Mouse (Mus musculus): ENCODE results near the gene Prkn.

The Prkn gene

DNA sequence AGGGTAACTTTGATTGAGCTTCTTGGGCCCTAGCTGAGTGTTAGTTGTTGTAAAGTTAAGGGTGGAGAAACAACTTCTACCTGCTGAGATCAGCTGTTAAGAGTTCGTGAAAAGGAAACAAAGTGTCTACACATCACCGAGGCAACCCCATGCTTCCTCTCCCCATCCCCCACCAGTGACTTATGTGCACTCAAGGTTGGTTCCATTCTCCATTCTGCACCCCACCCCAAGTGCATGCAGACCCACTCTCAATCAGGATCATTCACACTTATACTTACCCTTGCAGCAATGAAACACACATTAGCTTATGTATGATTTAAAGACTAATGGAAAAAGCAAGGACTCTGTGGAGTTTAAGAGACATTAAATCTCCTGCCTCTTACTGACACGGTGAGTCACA, 691.9 kb downstream of the Prkn start:
- no peak for DNase-seq (ENCODE audit: low spot score in 2 of 2)

DNA sequence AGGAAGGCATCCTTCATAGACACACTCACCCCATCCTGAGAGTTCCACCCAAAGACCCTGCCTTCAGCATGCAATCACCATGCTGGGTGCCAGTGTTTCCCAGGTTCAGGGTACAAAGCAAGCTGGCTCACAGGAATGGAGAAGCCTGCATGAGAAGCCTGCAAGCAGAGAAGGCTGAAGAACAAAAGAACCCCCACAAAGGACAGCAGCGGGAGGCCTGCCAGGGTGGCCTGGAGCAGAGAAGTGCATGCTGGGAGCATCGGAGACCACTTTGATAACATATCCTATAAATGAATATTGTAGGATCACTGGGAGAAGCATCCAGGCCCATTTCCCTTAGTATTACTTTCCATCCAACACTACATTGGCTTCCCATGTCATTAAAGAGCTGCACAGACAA, 692.6 kb downstream of the Prkn start:
- no peak for DNase-seq (ENCODE audit: low spot score in 2 of 2)

DNA sequence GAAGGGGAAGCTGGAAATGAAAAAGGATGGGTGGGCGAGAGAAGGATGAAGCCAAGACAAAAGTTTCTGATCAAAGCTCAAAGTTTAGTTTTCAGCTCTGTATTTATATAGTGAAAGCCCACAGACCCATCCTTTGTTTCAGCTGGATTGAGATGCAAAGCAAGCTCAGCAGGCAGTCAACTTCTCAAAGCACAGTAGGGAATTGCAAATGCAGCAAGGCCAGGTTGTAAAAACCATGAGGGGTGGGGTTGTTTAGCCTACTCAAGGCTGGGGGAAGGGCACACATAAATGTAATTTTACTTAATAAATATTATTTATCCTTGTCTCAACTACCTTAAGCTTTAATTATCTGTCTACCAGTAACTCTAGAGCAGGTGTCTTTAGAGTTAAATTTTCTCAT, 693.7 kb downstream of the Prkn start:
- no peak for DNase-seq (ENCODE audit: low spot score in 2 of 2)

DNA sequence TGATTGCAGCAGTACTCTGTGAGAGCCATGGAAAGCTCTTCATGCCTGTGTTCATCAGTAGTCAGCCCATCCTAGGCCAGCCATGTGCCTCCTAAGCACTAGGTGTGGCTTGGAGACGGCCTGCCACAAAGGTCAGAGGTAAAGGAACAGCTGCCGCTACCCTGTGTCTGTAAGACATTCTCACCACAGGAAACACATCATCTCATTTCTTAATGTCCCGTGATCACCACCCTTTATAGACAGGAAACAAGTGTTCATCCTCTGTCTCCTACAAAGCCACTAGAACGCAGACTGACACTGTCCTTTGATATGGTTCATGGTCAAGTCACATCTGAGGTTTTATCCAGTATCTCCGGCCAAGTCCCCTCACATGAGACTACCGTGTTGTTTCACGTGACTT, 698.6 kb downstream of the Prkn start:
- no peak for DNase-seq (ENCODE audit: low spot score in 2 of 2)

DNA sequence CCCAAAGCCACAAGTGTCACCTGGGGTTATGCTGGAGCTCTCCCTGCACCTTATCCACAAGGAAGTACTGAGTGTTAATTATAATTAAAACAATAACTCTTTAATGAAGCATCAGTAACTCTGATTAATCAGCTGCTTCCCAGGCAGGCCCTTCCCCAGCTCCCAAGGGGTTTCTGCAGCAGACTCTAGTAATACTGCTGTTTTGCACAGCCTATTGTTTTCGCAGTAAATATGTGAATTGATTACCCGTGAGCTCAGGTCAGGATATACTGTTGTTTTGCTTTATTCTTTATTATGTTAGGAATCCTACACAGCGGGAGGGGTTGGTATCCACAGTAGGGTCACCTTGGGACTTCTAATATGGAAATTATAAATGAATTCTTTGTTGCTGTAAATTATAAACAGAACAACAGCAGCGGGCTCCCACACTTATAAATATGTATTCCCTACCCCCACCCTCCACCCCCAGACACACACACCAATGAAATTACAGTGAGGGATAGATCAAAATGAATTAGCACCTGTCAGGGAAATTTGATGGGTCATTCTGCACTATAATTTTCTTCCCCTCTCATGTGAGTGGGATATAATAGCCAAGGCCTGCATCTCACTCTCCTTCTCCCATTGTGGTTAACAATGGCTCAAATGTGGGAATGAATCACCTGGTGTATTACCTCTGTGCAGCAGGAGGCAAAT, 701.9 kb downstream of the Prkn start:
- no peak for DNase-seq (ENCODE audit: low spot score in 2 of 2)

DNA sequence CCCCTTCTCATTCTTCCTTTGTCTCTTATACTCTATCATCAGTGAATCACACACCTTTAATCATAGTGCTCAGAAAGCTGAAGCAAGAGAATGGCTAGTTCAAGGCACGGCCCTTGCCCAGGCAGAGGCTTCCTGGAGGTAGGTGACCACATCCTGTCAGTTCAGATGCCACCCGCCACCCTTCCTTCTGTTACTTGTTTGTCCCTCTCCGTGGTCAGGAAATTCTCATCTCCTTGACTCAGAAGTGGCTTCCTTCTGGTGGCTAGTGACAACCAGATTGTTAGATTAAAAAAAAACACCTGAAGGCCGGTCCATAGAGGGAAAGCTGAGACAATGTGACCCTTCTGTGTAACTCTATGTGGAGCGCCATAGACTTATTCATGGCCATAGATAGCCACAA, 710.4 kb downstream of the Prkn start:
- DNase-seq (ENCODE audit: low spot score in 2 of 2): no peak

DNA sequence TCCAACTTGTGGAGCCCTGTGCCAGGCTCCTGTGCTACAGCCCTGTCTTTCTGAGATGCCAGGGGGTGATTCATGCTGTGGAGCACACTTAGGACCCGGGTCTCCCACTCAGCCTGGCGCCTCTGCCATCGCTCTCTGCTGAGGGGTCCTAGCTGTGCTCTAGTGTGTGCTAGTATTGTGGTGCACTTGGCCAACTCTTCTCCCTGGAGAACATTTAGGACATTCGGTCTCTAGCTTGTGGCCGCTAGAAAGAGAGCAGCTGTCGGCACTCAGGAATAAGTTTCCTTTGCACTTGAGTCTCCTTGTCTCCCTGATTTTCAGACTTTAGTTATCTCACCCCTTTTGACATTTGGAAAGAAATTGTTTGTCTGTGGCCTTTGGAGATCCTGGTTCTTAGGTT, 725.5 kb downstream of the Prkn start:
- no peak for DNase-seq (ENCODE audit: low spot score in 2 of 2)

DNA sequence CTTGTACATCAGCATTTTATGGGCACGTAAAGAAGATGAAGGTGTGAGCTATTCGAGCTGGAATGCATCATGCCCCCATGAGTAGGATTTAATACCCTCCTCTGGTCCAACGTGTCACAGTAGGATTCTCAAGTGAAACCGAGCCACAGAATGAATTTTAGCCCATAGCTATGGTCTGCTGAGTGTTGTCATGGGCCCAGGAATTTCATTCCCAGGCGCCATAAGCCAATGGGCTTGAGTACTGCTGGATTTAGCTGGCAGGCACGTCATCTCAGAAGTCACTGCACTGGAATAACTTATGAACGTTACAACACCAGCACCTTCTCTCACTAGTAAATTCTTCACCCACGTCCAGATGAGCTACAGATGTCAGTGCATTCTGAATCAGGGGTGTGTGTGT, 730.2 kb downstream of the Prkn start:
- DNase-seq (ENCODE audit: low spot score in 2 of 2): no peak

DNA sequence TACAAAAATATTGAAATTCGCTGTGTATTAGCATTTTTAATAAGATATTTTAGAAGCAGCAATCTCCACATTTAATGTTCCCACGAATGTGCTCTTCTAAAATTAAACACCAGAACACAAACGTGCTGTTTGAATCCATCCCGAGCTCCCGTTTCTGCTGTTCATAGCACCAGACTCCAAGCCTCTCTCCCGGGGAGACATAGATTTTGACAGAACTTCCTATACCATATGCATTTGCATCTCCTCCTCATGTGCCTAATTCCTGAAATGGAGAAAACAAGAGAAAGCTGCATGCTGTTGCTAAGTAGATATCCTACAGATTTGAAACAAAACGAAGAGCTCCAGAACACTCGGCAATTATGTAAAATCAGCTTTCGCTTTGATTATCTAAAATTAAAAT, 733.5 kb downstream of the Prkn start:
- DNase-seq (ENCODE audit: low spot score in 2 of 2): no peak

DNA sequence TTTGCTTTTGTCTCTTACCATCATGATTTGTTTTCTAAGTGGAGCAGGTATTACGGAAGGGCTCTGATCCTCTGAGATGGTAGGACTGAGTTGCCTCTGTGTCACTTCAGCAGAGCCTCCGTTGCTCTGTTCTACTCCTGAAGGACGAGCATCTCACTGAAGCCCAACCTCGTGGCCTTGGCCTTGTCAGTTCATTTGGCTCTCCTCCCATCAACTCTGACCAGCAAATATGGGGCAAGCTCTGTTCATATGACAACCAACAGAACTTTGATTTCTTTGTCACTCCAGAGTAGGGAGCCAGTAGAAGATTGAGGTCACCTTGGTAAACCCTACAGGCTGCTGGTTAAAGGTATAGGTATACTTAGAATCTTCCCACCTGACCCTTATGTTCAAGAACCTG, 745.3 kb downstream of the Prkn start:
- DNase-seq (ENCODE audit: low spot score in 2 of 2): no peak

DNA sequence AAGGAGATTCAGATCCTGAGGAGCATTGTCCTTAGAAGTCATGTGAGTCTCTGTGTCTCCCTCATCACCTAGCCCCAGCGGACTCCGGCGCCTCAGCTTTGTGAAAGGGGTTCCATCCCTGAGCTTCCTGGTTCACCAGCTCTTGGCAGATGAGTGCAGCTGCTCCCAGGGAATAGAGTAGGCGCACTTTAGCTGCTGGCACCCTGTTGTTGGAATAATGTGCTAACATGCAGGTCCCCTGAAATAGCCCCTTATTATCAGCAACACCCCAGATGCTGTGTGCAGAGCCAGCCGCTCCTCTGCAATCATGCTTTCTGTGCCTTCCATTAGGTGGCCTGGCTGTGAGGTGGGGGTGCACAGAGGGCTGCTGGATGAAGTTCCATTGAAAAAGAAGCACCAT, 767.7 kb downstream of the Prkn start:
- DNase-seq (ENCODE audit: low spot score in 2 of 2): peak in 1 of 2 experiments; percentile 51

DNA sequence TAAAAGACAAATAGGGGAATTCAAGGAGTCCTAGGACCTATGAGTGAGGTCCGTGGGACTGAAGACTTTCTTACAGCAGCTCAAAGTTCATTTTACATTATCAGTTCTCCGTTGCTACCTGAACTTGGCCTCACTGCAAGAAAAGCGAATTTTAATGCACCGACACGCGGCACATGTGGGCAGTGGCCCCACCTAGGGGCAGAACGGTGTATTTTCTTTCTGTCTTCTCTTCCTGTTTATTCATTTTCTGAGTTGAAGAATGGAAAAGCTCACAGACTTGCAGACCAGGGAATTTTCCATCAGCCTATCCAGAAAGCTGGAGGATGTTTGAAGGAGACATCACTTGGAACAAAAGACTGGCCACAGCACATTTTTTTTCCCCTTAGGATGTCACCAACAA, 771.3 kb downstream of the Prkn start:
- no peak for DNase-seq (ENCODE audit: low spot score in 2 of 2)

DNA sequence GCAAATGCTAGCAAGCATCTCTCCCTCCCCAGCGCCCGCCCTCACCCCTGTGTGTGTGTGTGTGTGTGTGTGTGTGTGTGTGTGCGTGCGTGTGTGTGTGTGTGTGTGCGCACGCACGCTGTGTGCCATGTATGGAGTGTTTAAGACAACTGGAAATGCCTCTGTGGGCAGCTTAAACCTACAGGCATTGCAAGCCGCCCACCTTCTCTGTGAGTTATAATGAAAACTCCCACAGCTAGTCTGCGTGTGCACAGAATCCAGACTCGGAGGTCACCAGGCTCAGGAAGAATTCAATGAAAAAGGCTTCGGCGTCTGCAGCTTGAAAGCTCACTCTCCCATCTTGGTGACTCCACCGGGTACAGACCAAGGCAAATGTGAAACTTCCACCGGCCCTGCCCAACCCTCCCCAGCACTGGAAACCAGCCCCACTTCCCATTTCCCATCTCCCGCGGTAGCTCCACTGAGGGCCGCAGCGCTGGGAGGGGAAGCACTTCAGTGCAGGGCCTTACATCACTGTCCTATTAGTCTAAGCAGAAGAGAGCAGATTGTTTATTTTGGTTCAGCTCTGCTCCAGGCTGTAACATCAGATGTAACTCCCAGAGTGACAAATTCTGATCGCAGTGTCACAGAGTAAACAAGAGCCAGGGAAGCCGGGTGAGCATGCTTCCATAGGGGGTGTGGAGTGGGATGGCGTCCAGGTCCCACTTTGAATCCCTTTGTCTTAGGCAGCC, 772.8 kb downstream of the Prkn start:
- peak in 1 of 2 experiments; percentile 60 for DNase-seq (ENCODE audit: low spot score in 2 of 2)

DNA sequence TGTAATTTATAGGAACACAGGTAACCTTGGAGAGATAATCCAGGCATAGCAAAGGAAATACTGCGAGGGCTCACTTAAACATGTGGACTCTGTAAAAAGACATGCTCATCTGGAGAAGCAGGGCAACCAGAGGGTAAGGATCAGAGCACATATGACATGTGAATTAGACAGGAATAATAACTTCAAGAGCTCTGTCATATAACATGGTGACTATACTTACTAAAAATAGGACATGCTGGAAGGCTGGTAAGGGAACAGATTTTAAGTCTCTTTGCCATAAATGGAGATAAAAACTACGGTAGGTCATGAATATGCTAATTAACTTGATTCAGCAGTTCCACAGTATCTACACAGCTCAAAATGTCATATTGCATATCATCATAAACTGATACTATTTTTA, 777.4 kb downstream of the Prkn start:
- DNase-seq (ENCODE audit: low spot score in 2 of 2): no peak

DNA sequence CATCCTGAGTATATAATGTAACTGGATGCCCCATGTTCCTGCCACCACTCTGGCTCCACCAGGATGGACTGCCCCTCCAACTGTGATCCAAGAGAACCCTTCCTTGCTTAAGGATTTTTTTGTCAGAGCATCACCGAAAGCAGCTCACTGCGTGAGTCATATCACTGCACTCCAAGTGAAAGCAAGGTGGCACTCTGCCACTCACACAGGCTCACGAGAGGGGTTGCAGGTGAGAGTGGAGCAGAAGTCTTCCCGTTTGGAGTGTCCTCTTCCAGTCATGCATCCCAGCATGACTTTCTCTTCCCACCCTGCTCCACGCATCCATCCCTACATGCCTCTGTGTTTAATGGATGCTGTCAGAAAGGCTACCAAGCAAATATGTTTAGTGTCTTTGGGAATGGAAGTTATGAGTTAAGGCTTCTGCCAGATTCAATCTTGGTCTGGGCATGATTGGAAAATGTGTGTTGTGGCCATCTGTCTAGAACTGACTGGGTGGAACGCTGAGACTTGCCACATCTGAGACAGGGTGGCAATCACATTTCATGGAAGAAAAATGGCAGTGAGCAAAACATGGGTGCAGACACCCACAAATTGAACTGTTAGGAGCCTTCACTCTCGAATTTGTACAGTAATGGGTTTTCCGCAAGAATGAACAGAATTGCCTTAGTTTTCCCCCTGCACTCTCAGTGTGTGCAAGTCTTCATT, 778.9 kb downstream of the Prkn start:
- peak in 1 of 2 experiments; percentile 40 for DNase-seq (ENCODE audit: low spot score in 2 of 2)

DNA sequence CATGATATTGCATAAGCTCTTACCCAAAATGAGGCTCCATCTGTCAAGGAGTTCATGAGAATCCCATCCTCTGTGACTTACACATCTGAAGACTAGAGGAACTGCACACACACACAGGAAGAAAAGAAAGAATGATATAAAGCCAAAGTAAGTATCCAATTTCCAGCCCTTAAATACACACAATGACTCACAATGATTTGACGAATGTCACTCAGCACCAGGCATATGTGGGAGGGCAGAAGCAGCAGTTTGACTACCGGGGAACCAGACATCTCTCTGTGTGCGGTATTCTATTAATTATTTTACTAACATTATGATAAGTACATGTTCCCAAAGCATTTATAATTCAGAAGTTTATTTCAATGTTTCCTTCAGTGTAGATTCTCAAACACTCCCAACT, 780.6 kb downstream of the Prkn start:
- DNase-seq (ENCODE audit: low spot score in 2 of 2): no peak

DNA sequence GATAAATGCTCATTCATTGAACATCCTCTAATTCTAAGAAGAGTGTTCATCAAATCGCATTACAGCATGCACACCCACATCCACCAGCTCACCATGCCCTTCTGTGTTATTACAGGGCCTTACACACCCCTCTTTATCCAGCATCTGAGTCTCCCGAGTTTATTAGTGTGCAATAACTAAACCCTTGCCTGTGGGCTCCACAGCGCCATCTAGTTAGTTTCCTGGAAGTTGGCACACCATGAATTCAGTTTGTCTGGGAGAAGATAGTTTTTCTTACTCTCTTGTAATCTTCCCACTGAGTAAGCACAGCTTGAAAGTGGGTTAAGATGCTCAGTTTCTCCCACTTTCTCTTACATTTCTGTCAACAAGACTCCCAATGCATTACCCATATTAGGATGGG, 781.3 kb downstream of the Prkn start:
- peak in 1 of 2 experiments; percentile 57 for DNase-seq (ENCODE audit: low spot score in 2 of 2)

DNA sequence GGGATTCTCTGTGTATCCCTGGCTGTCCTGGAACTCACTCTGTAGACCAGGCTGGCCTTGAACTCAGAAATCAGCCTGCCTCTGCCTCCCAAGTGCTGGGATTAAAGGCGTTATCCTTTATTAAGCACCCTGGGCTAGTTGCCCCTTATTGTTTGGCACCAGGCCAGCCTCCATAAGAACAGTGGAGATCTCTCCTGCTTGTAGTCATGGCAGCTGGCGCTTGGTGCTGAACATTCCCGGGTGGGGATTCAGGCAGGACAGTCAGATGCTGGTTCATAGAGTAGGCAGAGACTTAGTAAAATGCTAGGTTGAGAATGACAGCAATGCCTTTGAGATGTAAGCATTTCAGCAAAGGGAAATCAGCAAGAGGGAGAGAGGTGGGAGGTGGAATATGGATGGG, 786.1 kb downstream of the Prkn start:
- no peak for DNase-seq (ENCODE audit: low spot score in 2 of 2)

DNA sequence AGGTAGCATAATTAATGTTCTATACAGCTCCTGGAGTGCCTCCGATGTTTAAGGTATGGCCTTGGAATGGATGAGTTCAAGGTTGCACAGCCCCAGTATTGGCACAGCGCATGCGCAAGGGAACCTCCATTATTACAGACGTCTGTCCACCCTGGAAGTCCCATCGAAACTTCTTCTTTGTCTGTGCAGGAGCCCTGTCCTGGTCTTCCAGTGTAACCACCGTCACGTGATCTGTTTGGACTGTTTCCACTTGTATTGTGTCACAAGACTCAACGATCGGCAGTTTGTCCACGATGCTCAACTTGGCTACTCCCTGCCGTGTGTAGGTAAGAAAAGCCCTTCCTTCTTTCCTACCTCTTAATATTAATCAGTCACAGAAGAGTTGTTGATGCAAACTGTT, 794.9 kb downstream of the Prkn start:
- no peak for DNase-seq (ENCODE audit: low spot score in 2 of 2)

DNA sequence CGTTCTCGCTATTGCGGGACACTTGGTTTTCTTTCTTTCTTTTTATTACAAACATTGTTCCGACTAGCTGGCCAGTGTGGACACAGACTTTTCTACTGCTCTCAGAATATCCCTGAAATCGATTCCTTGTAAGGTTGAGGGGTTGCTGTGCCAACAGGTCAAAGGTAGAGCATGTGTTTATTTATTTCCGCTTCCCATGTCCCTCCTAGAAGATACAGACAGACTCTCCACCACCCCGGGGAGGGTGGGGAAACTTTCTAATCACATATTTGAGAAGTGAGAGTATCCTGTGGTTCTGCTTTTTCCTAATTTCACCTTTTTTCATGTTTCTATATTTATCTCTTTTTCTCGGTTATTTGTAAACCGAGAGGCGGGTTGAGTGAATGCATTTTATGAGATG, 797.5 kb downstream of the Prkn start:
- DNase-seq (ENCODE audit: low spot score in 2 of 2): no peak

DNA sequence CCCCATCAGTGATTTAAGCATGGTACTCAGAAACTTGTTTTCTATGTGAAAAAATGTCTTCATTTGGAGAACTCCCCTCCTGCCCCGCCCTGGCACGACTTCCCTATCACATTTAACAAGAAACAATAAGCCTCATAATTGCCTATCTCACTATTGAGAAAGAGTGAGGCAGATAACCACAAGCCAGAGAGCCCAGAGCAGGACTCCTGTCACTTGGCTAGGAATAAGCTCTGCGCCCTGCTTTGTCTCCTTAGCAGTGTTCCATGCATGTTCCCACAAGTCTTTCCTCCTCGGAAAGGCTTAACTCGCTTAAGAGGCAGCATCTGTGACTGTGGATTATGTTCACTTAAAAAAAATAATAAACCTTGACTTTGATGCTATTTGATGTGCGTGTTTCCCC, 798.3 kb downstream of the Prkn start:
- no peak for DNase-seq (ENCODE audit: low spot score in 2 of 2)

DNA sequence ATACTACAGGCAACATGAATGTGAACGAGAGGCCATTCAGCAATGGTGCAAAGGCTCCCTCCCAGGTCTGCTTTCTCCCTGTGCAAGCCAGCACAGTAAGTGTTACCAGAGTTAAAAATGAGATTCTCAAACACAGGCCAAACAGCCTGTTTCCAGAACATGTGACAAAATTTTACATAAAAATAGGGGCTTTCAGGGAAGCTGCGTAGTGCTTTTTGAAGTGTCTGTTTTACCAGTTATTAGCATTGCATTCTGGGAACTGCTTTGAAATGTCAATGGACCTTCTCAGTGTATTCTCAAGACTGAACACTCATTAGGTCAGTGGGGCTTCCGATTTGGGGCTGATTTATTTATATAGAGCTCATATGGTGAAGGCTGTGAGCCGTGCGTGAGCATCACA, 799.6 kb downstream of the Prkn start:
- DNase-seq (ENCODE audit: low spot score in 2 of 2): no peak

DNA sequence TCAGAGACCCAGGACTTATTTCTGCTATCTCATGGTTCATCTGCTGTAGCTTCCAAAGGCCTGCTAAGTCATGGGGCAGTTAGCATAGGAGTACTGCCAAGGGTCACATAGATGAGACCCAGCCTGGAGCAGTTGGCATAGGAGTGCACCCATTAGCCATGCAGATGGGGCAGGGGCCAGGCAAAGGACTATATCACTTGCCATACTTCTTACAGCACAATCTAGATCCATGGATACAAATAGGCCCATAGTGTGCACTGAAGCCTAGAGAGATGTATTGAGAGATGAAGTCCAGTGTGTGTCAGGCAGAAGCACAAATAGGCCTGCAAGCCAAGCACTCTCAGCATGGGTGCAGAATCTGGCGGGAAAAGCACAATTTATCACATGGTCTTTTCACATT, 802.1 kb downstream of the Prkn start:
- no peak for DNase-seq (ENCODE audit: low spot score in 2 of 2)

Measured in urinary bladder, postnatal 4 days (tissue).